Mouse (Mus musculus): ENCODE results near the gene Nlrp9b.

DNA sequence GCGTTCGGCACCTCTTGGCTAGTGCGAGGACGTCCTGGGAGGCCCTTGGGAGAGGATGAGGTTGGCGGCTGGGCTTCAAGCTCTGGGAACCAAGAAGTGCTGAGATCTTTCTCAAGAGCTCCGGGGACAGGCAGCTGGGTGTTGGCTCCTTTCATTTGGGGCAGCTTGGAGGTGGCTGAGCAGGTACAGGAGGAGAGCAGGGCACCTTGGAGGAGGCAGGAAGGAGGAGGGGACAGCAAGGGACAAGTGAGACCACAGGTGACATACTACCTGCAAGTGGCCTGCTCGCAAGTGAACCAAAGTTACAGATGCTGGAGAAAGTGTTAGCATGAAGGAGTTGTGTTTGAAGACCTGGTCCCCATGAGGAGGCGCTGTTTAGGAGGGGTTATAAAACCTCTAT, 46.6 kb upstream of the Nlrp9b start:
- TF ChIP-seq CTCF (IDR thresholded peaks at IDR 0.05; ENCODE audit: insufficient read depth, low read depth, low read length) = no peak
- no peak for TF ChIP-seq POLR2A (IDR thresholded peaks at IDR 0.05; ENCODE audit: insufficient read depth, low read depth, low read length)
